Mouse (Mus musculus) liver, embryonic 11.5 days (tissue): ENCODE data around the gene Cnot10. TPM values are rescaled to one million over a fixed set of nuclear protein-coding genes. Genes with fewer than 3 reads are reported as not detected.

ENCODE experiments used
- ATAC-seq: fragments of 200-750 bp; cut with Nextera tagmentation; replicated peaks from 2 replicates; pipeline ENCODE4 v1.8.0; 2017; ENCODE audit warnings: moderate number of reproducible peaks, mild to moderate bottlenecking, moderate TSS enrichment, moderate library complexity; ENCODE audit not compliant: low FRiP score
- DNase-seq: peaks from one replicate; pipeline ENCODE4 v3.0.0-alpha.2; 2017; ENCODE audit warnings: low spot score
- H3K27ac ChIP-seq: fragments of 300-500 bp; sonication (generic); 2 replicates; pipeline ENCODE4 v1.5.1; 2014; ENCODE audit warnings: mild to moderate bottlenecking, low read depth, low read length, control low read depth
- H3K27me3 ChIP-seq: fragments of 300-500 bp; sonication (generic); replicated peaks from 2 replicates; pipeline ENCODE4 v1.6.1; 2014; ENCODE audit warnings: low read length, mixed read lengths; ENCODE audit not compliant: control insufficient read depth, insufficient read depth
- H3K36me3 ChIP-seq: fragments of 300-500 bp; sonication (generic); 2 replicates; pipeline ENCODE4 v1.6.1; 2014; ENCODE audit warnings: mild to moderate bottlenecking, low read length, moderate library complexity, mixed read lengths; ENCODE audit not compliant: control insufficient read depth, insufficient read depth
- H3K4me1 ChIP-seq: fragments of 300-500 bp; sonication (generic); replicated peaks from 2 replicates; pipeline ENCODE4 v1.6.1; 2014; ENCODE audit warnings: low read length, mixed read lengths; ENCODE audit not compliant: control insufficient read depth, insufficient read depth
- H3K4me2 ChIP-seq: fragments of 300-500 bp; sonication (generic); 2 replicates; pipeline ENCODE4 v1.6.1; 2014; ENCODE audit warnings: mild to moderate bottlenecking, control low read depth, moderate library complexity
- H3K4me3 ChIP-seq: fragments of 300-500 bp; sonication (generic); 2 replicates; pipeline ENCODE4 v1.5.1; 2014; ENCODE audit warnings: low read depth, low read length, control low read depth
- H3K9ac ChIP-seq: fragments of 300-500 bp; sonication (generic); 2 replicates; pipeline ENCODE4 v1.6.1; 2014; ENCODE audit warnings: low read depth, low read length, control low read depth
- H3K9me3 ChIP-seq: fragments of 300-500 bp; sonication (generic); 2 replicates; pipeline ENCODE4 v1.6.1; 2016; ENCODE audit warnings: low read length, inconsistent platforms, mixed read lengths; ENCODE audit not compliant: control insufficient read depth
- WGBS: fragments of 180-500 bp; shearing (Covaris S2); extraction: QIAGEN DNeasy Blood & Tissue Kit; methylation state at CpG from one replicate; pipeline ENCODE4 v1.1.7; 2014; 5-methylcytosine and 5-hydroxymethylcytosine counted together
- polyA plus RNA-seq: library from polyadenylated mRNA; unstranded; fragments of >200 nt; fragmentation: Nextera tagmentation; extraction: Ambion mirVana; gene quantifications from 2 replicates; pipeline ENCODE4 v1.2.1, GENCODE M21; 2014

The Cnot10 gene
- polyA plus RNA-seq, 1 experiment from 2014 or later = 52.8 TPM

DNA sequence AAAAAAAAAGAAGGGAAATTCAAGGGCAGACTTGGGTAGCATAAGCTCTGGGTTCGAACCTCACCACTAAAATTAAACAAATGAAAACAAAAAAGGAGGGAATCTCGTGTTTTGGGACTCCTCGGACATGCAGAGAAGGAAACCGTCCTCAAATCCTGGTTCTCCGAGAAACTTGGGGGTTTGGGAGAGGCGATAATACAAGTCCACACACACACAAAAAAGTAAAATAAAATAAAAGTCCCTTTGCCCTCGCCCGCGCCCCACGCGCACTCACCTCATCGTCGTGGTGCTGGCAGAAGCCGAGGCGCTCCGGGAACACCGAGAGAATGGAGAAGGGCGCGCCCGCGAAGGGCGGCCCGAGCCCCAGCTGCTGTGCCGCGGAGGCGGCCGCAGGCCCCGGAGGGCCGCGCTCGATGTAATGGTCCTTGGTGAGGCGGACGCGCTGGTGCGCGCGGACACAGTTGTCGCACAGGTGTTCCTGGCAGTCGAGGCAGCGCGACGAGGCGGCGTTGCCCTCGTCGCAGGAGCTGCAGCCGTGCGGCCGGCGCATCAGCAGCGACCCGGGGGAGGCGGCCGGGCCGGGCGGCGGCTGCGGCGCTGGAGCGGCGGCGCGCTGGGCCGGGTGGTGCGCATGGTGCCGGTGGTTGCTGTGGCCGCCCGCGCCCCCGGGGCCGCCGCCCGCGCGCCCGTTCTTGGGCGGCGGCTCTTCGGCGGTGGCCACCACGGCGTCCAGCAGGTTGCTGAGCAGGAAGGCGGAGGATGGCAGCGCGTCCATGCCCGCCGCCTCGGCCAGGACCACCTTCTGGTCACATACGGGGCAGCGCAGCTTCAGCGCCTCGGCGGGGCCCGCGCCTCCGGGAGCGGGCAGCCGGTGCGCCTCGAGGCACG, 77.7 kb downstream of the Cnot10 start:
- peak overlapping the region; percentile 76 for H3K4me2 ChIP-seq
- H3K27ac ChIP-seq = peak overlapping the region; percentile 88; the same call in 1 of the 2 replicates
- ATAC-seq (no peak; the same call in 1 of the 2 replicates), DNase-seq (peak; percentile 62)
- peak overlapping the region; percentile 70 for H3K9ac ChIP-seq
- H3K27me3 ChIP-seq = peaks cover 60% of the 10 kb centered on the region
- no peaks in the 10 kb centered on the region for H3K9me3 ChIP-seq
- no peaks in the 10 kb centered on the region for H3K36me3 ChIP-seq
- peaks cover 13% of the 10 kb centered on the region for H3K4me1 ChIP-seq
- H3K4me3 ChIP-seq = peak overlapping the region; percentile 67
- WGBS = under 1% methylated on average over 93 of the region's 101 CpGs

DNA sequence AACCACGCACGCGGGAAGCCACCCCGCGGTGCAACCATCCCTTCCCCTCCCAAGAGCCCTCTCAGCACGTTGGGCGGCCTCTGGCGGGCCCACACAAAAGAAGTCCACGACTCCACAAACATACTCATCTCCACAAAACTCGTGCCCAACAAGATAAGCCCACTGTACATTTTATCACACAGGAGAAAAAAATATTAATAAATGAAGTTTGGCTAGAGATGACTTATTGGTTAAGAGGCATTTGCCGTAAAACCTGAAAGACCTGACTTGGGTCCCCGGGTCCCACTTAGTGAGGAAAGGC, 78.4 kb downstream of the Cnot10 start:
- ATAC-seq (no peak), DNase-seq (no peak)
- H3K4me1 ChIP-seq = peaks cover 17% of the 10 kb centered on the region
- H3K9ac ChIP-seq = peak overlapping the region; percentile 70
- WGBS = under 1% methylated on average over 12 of the region's 12 CpGs
- peaks cover 60% of the 10 kb centered on the region for H3K27me3 ChIP-seq
- H3K4me3 ChIP-seq = peak overlapping the region; percentile 67
- H3K27ac ChIP-seq = no peak overlapping the region
- peak overlapping the region; percentile 76 for H3K4me2 ChIP-seq
- H3K36me3 ChIP-seq = no peaks in the 10 kb centered on the region
- no peaks in the 10 kb centered on the region for H3K9me3 ChIP-seq

DNA sequence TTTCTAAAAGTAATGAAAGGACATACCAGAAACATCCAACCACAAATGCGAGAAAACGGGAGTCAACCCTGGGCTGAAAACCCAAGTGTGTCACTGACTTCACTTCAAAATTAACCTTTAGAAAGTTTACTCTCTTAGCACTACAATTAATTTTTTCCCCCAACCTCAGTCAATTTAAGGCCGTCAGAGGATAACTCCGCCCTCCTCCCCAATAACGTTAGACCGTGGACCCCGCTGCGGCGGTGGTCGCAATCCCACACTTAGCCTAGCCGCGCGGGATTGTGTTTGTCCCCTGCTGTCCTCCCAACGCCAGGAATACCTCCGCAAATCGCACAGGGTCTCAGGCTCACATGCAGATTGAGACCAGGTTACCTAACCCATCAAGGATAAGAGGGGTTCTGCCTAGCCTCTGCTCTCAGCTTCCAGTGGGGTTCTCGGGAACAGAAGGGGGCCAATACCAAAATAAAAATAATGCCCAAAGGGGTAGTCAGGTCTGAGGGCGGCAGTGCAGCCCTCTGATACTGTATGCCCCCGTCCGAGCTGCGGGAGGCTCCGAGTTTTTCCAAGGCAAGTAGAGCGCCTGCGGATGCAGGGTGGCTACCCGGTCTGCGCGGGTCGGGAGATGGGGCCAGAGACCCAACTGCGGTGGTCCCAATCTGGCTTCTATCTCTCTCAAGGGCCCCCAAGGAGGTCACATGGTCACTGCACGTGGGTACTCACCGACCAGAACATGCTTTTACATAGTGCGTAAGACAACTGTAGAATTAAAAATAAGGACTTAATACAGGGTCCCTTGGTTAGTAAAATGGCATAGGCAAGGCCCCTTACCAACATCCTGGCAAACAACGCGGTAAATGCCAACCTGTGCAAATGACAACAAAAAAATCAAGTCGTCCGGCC, 79.0 kb downstream of the Cnot10 start:
- peak overlapping the region; percentile 70 for H3K9ac ChIP-seq
- peak overlapping the region; percentile 76 for H3K4me2 ChIP-seq
- H3K27me3 ChIP-seq = peaks cover 60% of the 10 kb centered on the region
- peaks cover 17% of the 10 kb centered on the region for H3K4me1 ChIP-seq
- peak overlapping the region; percentile 67 for H3K4me3 ChIP-seq
- WGBS = 1% methylated on average over 36 of the region's 36 CpGs
- DNase-seq = no peak
- no peak for ATAC-seq
- H3K27ac ChIP-seq = no peak overlapping the region
- H3K9me3 ChIP-seq = no peaks in the 10 kb centered on the region
- H3K36me3 ChIP-seq = no peaks in the 10 kb centered on the region

DNA sequence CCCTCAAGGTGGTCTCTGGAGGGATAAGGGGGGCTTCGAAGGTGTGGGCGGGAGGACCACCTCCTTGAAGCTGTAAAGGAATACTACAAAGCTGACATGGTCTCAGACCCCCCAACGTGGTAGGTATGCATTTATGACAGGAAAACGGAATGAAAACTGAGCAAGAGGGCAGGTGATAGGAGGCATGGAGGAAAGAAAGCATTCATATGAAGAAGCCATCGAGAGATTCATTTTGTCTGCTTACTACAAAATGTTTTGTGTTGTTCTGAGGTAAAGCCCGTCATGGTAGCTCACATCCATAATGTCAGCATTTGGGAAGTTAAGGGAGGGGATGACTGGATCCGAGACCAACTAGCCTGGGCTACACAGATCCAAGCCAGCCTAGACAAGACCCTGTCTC, 79.8 kb downstream of the Cnot10 start:
- Histone ChIP-seq H3K27me3 (peaks cover 58% of the 10 kb centered on the region), H3K4me2 (peak overlapping the region; percentile 76), H3K27ac (no peak overlapping the region), H3K4me1 (peaks cover 17% of the 10 kb centered on the region), H3K4me3 (peak overlapping the region; percentile 67), H3K9me3 (no peaks in the 10 kb centered on the region), H3K36me3 (no peaks in the 10 kb centered on the region), H3K9ac (peak overlapping the region; percentile 70; the same call in 1 of the 2 replicates)
- ATAC-seq = no peak
- DNase-seq = no peak
- 27% methylated on average over 7 of the region's 7 CpGs for WGBS

DNA sequence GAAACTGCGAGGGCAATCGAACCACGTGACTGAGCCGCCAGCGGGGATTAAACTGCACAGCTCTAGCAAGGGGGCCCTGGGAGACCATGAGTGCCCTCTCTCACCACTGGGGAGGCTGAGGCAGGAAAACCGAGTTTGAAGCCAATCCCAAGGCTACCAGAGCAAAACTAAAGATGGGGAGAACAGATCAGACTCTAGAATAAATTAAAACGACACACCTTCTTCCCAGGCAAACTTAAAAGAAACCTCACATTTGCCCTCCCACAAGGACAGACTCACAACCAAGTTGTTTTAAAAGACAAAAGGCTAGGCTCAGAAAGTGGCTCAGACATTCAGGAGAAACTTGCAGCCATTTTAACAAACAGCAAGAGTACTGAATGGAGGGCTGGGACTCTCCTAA, 82.9 kb downstream of the Cnot10 start:
- peaks cover 18% of the 10 kb centered on the region for H3K4me1 ChIP-seq
- H3K4me3 ChIP-seq = 0 out of 2 replicates have a peak overlapping the region, but pooled peaks have one; percentile 17
- no peak overlapping the region for H3K9ac ChIP-seq
- DNase-seq (no peak), ATAC-seq (no peak)
- H3K36me3 ChIP-seq = no peaks in the 10 kb centered on the region
- H3K4me2 ChIP-seq = peak overlapping the region; percentile 50
- 22% methylated on average over 7 of the region's 7 CpGs for WGBS
- H3K27me3 ChIP-seq = peaks cover 28% of the 10 kb centered on the region
- H3K27ac ChIP-seq = peak overlapping the region; percentile 17; the same call in 1 of the 2 replicates
- H3K9me3 ChIP-seq = no peaks in the 10 kb centered on the region

DNA sequence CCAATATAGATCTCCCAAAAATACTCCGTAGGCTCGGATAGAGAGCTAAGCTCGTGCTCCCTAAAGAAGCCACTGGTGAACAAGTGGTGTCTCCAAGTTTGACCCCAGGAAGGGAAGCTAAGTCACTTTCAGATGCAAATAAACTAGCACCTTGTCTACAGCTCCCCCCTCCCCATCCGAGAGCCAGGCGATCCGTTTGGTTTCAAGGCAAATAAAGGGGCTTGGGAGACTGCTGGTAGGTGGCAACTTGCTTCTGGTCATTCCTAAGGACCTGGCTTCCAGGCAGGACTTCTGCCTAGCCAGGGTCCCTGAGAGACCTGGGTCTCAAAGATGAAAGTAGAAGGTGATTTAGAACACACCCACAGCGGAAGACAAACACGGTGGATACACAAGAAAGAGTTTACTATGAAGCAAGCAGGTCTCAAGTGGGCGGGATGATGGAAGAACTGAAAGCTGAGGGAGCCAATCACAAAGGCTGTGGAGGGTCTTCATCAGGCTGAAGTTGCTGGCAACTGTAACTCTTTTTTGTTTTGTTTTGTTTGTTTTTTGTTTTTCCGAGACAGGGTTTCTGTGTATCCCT, 83.6 kb downstream of the Cnot10 start:
- H3K4me3 ChIP-seq = no peak overlapping the region
- WGBS = 45% methylated on average over 10 of the region's 10 CpGs
- ATAC-seq = no peak

DNA sequence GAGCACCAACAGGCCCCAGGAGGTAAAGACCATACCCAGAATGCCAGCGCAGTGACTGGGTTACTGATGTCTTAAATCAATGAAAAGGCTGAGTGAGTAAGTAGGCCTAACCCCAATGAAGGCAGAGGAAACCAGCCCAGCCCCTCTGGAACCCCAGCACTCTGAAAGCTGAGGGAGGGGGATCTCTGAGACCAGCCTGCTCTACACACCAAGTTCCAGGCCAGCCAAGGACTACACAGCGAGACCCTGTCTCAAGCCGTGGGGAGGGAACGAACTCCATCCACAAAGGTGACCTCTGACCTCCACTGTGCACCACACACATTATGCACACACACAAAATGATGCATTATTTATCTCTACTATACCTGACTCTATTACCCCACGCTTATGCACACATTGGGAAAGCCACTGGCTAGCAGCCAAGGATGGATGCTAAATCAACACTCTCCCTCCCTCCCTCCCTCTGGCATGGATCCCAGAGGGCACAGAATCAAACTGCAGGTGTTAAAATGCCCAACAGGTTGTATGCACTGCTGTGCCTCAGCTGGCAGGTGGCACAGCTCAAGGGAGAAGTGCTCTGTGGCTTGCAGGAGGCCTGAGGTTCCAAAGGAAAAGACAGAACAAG, 85.5 kb downstream of the Cnot10 start:
- peak overlapping the region; percentile 62; the same call in 1 of the 2 replicates for H3K27ac ChIP-seq
- H3K4me2 ChIP-seq = no peak overlapping the region
- ATAC-seq (peak; percentile 50), DNase-seq (no peak)
- no peaks in the 10 kb centered on the region for H3K9me3 ChIP-seq
- H3K27me3 ChIP-seq = peaks cover 4% of the 10 kb centered on the region
- H3K36me3 ChIP-seq = no peaks in the 10 kb centered on the region
- WGBS = 62% methylated on average over 5 of the region's 5 CpGs
- peaks cover 18% of the 10 kb centered on the region for H3K4me1 ChIP-seq
- H3K4me3 ChIP-seq = no peak overlapping the region
- no peak overlapping the region for H3K9ac ChIP-seq

More for the DNA sequence above, 83.6 kb downstream of the Cnot10 start:
- peak overlapping the region; percentile 3; the same call in 1 of the 2 replicates for H3K27ac ChIP-seq
- no peaks in the 10 kb centered on the region for H3K9me3 ChIP-seq
- H3K4me2 ChIP-seq = peak overlapping the region; percentile 50
- no peak for DNase-seq
- peaks cover 21% of the 10 kb centered on the region for H3K27me3 ChIP-seq
- no peaks in the 10 kb centered on the region for H3K36me3 ChIP-seq
- H3K9ac ChIP-seq = no peak overlapping the region
- H3K4me1 ChIP-seq = peaks cover 16% of the 10 kb centered on the region

DNA sequence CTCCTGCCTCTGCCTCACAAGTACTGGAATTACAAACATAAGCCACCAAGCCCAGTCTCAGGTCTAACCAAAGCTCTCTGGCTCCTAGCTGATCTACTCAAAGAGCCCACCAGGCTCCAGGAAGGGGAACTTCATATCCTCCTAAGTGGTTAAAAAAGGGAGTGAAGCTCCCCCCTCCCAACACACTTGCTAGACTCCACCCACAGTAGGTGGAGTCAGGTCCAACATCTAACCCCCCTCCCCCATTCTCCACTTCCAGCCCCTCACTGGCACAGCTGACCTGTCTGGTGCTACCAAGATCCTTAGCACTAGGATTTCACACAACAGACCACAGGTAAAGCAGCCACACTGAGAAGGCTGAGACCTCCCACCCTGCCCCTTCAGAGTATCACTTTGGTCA, 86.2 kb downstream of the Cnot10 start:
- H3K9me3 ChIP-seq = no peaks in the 10 kb centered on the region
- no peak overlapping the region for H3K9ac ChIP-seq
- H3K27ac ChIP-seq = no peak overlapping the region
- no peaks in the 10 kb centered on the region for H3K36me3 ChIP-seq
- no peak for ATAC-seq
- no peak overlapping the region for H3K4me3 ChIP-seq
- no peak overlapping the region; the same call in 1 of the 2 replicates for H3K4me2 ChIP-seq
- DNase-seq = no peak
- H3K4me1 ChIP-seq = peaks cover 22% of the 10 kb centered on the region
- peaks cover 3% of the 10 kb centered on the region; the same call in 1 of the 2 replicates for H3K27me3 ChIP-seq
